Mouse (Mus musculus) ovary, postnatal 36 days (tissue): Measurements from ENCODE around the gene 1700010B08Rik.
"Not testable (repeated sequence)": the region's sequence is repeated elsewhere in the genome, so short reads cannot be mapped to it uniquely, and the experiment has no call there.

Source experiments
- DNase-seq: peaks from one replicate; pipeline ENCODE4 v3.0.0; 2022; ENCODE audit warnings: low spot score, mixed read lengths

1700010B08Rik gene

DNA sequence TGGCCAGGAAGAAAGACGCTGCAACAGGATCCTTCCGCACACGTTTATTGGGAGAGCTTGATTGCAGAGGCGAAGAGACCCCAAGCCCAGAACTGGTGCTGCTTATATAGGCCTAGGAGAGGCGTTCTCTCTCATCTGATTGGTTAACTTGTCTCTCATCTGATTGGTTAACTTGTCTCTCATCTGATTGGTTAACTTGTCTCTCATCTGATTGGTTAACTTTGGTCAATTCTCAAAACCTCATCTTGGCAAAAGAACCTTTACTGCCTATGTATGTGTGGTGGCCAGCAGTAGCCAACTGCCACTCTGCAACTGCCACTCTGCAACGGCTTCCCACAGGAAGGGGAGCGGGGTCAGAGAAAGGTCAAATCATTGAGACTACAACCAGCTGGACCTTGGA is at the start of gene 1700010B08Rik:
TSS of gene 1700010B08Rik (plus strand) at position 301 of the 400 bp plus-strand sequence.
- DNase-seq: not testable (repeated sequence)

DNA sequence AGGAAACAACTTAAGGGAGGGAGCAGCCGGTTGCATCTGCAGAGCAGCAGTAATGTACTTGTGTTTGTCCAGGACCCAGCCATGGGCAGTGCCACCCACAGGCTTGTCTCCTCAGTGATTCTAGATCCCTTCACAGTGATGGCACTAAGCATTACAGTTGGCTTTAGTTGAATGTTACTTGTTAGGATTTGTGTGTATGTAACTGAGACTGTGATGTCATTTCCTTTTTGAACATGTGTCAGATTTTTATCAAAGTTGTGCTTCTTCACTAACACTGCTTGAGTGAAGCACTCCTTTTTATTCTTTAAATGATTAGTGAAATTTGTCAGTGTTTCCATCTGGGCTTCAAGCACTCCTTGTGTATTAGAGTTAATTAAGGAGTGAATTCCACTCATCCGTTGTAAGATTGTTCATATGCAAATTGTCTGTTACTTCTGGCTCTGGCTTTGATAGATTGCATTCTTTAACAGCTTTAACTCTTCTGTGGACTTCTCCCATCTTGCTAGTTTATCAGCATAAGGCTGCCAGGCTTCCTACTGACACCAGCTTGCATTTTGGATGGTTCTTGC is 46.8 kb upstream of the 1700010B08Rik start:
- DNase-seq: no peak

DNA sequence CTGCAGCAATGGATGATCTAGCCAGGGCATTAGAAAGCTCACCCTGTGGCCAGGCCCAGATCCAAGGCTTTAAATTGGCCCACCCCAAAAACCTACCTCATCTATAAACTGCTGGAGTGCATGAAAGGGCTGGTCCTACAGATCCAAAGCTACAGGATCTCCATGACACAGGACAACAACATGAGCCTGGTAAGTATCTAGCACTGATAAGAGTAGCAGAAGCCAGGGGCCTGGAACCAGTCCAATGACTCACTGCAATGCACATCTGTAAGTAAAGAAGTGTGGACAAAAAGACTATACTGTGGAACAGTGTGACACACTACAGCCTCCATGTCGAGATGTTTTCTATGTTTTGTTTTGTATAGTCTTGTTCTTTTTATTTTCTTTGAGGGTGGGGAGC is 45.7 kb upstream of the 1700010B08Rik start:
- DNase-seq: no peak

DNA sequence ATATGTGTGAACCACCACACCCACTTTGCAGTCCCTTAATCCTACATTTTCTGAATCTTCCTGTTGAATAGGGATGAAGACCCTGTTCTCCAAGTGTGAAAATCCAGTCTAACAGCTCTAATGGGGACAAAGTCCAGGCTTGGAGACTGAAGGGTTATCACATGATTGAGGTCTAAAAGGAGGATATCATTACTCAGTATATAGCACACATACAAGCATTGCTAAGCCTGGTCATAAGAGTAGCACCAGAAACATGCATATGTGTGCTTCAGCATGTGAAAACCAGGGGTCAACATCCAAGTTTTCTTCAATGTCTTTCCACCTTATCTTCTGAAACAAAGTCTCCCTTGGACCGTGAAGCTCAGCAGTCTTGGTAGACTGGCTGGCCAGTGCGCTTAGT is 40.6 kb upstream of the 1700010B08Rik start:
- no peak for DNase-seq

DNA sequence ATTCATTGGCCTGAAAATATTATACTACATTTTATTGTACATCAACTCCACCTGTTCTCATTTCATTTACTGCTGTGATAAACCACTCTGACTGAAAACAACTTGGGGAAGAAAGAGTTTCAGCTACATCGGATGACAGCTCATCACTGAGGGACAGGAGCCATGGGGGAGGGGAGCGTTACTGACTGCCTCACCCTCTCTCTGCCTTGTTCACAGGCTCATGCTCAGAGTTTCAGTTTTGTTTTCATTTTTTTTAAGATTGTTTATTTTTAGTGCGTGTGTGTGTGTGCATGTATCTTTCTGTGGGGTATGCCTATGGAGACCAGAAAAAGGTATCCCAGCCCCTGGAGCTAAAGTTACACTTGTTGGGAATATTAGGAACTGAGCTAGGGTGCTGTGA is 40.0 kb upstream of the 1700010B08Rik start:
- DNase-seq: no peak

DNA sequence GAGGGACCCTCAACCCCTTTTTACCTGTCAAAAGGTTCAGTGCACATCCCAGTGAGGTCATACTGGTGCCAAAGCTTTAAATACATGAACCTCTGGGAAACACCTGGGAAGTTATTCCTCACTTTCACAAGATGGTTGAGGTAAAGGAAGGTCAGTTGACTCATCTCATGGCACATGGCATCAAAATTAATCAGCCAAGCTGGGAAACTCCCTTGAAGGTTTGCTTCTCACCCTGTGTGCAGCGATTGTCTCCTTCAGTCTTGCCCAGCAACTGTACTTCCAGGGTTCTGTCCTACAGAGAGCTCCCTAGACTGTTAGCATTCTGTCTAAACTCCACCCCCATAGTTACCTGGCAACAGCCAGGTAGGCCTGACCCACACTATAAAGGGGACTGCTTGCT is 39.1 kb upstream of the 1700010B08Rik start:
- no peak for DNase-seq

DNA sequence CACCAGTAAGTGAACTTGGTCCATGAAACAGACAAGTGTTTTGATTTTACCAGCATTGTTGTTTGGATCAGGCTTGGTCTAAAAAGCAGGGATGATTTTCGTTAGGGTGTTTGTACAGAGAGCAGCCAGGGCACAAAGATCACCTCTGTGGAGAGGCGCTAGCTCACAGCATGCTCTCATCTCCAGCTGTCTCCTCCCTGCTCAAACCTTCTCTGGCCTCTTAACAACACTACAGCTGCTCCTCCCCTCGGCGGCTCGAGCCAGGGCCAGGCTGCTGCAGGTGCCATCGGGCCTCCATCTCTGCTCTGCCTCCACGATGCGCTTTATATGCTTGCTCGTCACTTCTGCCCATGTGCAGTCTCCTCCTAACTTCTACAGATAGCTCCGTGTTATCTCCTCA is 36.4 kb upstream of the 1700010B08Rik start:
- peak; percentile 14 for DNase-seq

DNA sequence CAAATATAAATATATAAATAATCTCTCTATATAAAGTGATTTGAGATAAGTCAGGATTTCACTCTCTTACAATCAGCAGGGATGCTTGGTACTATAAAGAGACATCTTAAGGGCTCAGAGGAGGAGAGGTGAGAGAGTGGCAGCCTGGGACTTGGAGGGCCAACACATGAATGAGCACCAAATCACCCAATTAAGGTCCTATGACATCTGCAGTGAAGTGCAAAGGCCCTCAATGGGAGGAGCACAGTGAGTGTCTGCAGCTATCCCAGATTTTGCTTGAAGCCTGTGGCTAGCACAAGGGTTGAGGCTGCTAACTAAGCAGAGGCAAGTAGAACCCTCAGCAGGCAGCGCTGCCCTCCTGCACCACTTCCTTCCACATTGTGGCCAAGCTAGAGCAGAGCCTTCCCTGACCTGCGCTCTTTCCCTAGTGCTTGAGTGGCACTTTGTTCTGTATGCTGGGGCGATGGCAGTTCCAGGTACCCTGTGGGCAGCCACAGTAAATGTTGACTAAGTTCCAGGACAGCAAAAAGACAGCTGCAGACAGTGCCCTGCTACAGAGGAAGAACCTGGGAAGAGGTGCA is 33.3 kb upstream of the 1700010B08Rik start:
- DNase-seq: no peak

GRCm38 (mm10) chr2:173687363-173687762 is 31.9 kb upstream of the 1700010B08Rik start:
- no peak for DNase-seq

DNA sequence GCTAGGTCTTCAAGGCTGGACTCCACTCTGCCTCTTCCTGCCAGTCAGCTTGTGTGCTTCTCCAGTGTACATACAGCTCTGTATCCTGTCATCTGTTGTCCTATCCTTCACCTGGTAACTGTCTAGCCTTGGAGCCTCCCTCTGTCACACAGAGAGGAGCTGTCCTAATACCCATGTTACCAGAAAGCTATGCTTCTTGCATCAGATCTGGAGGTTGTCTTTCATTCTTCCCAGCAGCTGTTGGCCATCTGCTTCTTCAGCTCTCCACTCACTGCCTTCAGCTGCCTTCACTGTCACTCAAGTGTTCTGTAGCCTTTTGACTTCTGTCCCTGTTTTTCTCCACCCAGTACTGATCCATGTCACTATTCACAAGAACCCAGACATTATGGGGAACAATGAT is 29.4 kb upstream of the 1700010B08Rik start:
- DNase-seq: no peak

DNA sequence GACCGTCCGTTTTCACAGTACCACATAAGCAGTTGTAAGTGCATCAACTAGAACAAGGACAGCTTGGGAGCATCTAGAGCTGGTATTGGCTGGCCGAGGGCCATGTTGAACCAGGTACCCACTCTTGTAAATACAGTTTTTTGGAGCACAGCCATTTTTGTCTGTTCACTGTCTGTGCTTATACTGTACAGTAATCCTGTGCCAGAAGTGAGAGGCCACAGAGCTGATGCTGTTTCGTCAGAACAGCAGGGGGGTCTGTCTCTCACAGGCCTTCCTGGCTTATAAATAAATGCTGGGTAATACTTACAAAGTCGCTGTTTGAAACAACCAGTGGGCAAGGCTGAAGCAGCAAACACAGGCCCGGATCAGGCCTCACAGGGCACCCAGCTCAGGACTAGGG is 27.5 kb upstream of the 1700010B08Rik start:
- DNase-seq: no peak

DNA sequence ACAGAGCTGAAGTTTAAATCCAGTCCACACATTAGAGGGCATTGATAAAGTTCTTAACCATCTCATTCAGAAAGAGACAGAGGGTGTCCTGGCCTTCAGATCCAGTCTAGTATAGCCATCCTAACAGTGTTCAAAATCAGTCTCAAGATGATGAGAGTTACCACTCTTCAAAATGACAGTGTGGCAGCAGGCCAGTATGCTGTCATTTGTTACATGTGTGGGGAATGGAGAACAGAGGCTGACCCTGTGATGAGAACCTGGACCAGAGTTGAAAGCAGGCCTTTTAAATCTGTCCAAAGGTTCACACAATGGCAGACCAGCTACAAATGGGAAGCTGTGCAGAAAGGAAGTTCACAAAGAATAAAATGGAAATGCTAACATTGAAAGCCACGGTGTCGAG is 26.5 kb upstream of the 1700010B08Rik start:
- no peak for DNase-seq

GRCm38 (mm10) chr2:173698850-173699249 is 20.4 kb upstream of the 1700010B08Rik start:
- DNase-seq: no peak

DNA sequence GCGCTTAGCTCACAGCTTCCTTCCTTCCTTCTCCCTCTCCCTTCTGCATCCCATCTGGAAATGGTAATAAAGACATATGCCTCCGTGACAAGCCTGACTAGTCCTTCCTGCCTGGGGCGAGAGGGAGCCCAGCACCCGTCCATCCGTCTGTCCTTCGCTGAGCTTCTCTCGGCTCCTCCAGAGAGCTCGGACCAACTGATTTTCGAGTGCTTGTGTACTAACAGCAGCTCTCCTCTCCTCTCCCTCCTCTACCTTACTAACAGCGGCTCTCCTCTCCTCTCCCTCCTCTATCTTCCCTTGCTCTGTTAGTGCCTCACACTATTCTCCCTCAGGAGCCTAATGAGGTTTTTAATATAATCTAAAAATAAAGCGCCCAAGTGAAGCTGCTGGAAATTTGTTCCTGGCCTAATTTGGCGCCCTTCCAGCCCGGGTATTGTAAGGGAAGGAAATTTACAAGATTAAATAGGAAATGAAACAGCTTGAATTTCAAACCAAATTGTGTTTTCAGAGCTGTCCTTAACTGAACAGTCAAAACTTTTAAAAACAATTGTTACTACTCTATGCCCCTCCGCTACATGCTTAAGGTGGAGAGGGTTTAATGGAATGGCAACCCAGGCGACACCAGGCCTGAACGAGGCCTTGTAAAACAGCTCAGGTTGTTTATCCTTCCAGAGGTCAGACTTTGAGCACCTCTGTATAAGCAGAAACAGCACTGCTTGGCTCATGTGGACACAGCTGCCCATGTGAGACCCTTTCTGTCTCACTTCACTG is 16.9 kb upstream of the 1700010B08Rik start:
- DNase-seq: no peak

- DNase-seq: no peak
Measured at GRCm38 (mm10) chr2:173702867-173703237, 16.4 kb upstream of the 1700010B08Rik start.

- no peak for DNase-seq
Measured at GRCm38 (mm10) chr2:173705827-173706551, 13.2 kb upstream of the 1700010B08Rik start.

- DNase-seq: not testable (repeated sequence)
Measured at GRCm38 (mm10) chr2:173707626-173708025, 11.6 kb upstream of the 1700010B08Rik start.

- DNase-seq: no peak
Measured at GRCm38 (mm10) chr2:173710193-173710592, 9.0 kb upstream of the 1700010B08Rik start.

- no peak for DNase-seq
Measured at GRCm38 (mm10) chr2:173712656-173713055, 6.6 kb upstream of the 1700010B08Rik start.

DNA sequence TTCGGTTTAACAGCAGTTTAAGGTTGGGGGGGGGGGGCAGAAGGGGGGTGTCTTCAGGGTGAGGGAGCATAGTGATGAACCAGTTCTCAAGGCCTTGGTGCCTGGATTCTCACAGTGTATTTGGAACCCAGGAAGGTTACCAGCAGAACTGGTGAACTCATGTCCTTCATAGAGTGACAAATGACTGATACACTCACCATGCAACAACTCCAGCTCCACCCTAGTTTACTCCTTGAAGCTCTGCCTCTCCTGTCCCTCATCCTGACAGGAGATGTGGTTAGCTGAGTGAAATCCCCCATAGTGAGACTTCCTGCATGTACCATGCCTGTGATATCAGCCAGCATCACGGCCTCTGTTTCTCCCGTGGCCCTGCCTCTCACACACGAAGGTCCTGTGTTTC is 6.0 kb upstream of the 1700010B08Rik start:
- DNase-seq: no peak

DNA sequence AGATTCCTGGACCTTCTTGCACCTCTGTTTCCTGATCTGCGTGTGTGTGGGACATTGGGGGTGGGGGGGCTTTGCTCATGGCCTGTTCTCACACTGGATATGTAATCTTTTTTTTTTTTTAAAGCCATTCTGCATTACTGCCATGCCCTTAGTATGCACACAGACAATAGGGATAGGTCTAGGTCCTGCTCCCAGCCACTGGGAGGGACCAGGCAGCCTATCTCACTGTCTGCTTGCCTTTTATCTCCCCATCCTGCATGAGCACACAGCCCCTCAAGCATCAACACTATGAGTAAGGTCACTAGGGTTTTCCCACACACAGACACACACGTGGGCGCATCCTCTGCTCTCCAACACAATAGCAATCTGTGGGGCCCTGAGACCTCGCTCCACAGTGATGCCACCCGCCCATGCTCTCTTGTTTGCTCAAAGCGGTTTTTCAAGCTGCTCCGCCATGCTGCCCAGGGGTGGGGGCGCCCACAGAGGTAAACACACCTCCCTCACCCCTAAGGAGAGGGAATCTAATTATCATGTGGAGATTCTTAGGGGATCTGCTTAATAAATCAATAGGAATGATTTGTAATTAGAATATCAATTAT is 4.5 kb upstream of the 1700010B08Rik start:
- no peak for DNase-seq

DNA sequence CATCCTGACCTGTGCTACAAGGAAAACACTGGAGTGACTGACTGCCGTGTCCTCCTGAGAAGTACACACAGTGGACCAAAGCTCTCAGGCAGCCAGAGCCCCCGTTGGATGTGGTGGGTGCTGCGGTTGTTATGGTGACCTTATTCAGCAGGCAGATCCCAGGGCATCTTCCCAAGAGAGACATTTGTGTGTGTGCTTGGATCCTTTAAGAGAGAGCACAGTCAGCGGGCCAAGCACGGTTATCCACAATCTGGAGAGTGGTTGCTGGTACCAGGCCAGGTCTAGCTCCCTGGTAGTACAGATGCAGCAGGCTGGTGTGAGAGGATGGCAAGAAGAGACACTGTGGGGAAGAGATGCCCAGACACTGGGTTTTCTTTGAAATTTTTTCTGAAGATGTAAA is 2.2 kb upstream of the 1700010B08Rik start:
- DNase-seq: no peak
